Mouse (Mus musculus): Measurements from ENCODE around the gene Rps27l. TPM values are rescaled to one million over a fixed set of nuclear protein-coding genes. Genes with fewer than 3 reads are reported as not detected.

The Rps27l gene
- polyA plus RNA-seq, 1 experiment from 2014 or later, result 818 TPM

DNA sequence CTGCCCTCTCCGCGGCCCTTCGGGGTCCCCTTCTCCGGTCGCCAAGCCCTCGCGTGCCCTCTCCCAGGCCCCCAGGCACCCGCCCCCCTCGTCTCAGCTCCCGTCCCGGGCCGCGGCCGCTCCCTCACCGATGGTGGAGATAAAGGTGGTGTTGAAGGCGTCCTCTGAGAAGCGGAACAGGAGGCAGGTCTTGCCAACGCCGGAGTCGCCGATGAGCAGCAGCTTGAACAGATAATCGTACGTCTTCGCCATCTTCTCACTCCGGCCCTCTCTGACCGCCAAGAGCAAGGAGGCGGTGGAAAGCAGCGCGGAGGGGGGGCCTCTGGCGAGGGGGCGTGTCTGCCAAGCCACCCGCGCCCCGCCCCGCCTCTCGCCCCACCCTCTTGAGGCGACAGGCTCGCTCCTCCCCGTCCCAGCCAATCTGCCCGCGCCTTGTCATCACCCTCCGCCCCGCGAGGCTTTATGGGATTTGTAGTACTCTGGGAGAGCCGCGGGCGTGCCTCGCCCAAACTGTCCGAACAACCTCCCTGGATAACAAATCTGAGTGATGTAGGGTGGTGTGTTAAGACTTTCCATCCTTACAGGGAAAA is 26.4 kb upstream of the Rps27l start, which contains the start of gene Rab8b:
Gene Rab8b, minus strand, starts transcription at position 306 of the 590 bp plus-strand sequence.
- Histone ChIP-seq H3K27ac (ENCODE audit: low read length) (peak within 1 kb of the TSS; percentile 91), H3K4me2 (ENCODE audit: low read depth, low read length) (peak within 1 kb of the TSS; percentile 83), H3K9me3 (ENCODE audit: control insufficient read depth, low read length) (no peaks in the 10 kb centered on the region), H3K4me1 (ENCODE audit: control insufficient read depth, insufficient read depth, low read length) (peaks cover 20% of the 10 kb centered on the region), H3K36me3 (ENCODE audit: control insufficient read depth, insufficient read depth, low read length) (no peaks in the 10 kb centered on the region), H3K9ac (ENCODE audit: low read depth, low read length) (peak within 1 kb of the TSS; percentile 95), H3K27me3 (replicated peaks; ENCODE audit: control insufficient read depth, insufficient read depth, low read length) (no peaks in the 10 kb centered on the region), H3K4me3 (ENCODE audit: low read length) (peak within 1 kb of the TSS; percentile 93)
- WGBS, result under 1% methylated on average over 45 of the region's 49 CpGs
- peak; percentile 99 for ATAC-seq

DNA sequence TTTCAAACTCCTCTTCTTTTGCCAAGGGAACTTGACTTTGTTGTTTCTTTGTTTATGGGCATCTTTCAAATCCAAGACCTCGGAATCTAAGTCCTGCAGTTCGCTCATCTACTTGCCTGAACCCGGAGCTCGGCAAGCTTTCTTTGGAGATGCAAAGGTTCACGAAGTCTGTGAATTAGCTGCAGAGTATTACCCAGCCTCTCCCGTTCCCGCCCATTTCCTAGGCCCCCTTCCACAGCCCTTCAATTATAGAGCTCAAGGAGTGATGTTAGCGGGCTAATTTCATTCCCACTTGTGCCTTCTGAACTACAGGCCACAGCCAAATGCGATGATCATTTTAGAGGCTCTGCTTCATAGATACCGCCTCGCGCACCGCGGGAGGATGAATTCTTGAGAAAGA is 25.9 kb upstream of the Rps27l start:
- H3K27me3 ChIP-seq (replicated peaks; ENCODE audit: control insufficient read depth, insufficient read depth, low read length), result no peaks in the 10 kb centered on the region
- H3K9me3 ChIP-seq (ENCODE audit: control insufficient read depth, low read length), result no peaks in the 10 kb centered on the region
- H3K36me3 ChIP-seq (ENCODE audit: control insufficient read depth, insufficient read depth, low read length), result no peaks in the 10 kb centered on the region
- peak overlapping the region; percentile 93 for H3K4me3 ChIP-seq (ENCODE audit: low read length)
- WGBS, result under 1% methylated on average over 14 of the region's 14 CpGs
- H3K4me2 ChIP-seq (ENCODE audit: low read depth, low read length), result peak overlapping the region; percentile 83
- peak overlapping the region; percentile 74 for H3K27ac ChIP-seq (ENCODE audit: low read length)
- H3K9ac ChIP-seq (ENCODE audit: low read depth, low read length), result peak overlapping the region; percentile 65
- peak; percentile 46 for ATAC-seq
- peaks cover 17% of the 10 kb centered on the region for H3K4me1 ChIP-seq (ENCODE audit: control insufficient read depth, insufficient read depth, low read length)

DNA sequence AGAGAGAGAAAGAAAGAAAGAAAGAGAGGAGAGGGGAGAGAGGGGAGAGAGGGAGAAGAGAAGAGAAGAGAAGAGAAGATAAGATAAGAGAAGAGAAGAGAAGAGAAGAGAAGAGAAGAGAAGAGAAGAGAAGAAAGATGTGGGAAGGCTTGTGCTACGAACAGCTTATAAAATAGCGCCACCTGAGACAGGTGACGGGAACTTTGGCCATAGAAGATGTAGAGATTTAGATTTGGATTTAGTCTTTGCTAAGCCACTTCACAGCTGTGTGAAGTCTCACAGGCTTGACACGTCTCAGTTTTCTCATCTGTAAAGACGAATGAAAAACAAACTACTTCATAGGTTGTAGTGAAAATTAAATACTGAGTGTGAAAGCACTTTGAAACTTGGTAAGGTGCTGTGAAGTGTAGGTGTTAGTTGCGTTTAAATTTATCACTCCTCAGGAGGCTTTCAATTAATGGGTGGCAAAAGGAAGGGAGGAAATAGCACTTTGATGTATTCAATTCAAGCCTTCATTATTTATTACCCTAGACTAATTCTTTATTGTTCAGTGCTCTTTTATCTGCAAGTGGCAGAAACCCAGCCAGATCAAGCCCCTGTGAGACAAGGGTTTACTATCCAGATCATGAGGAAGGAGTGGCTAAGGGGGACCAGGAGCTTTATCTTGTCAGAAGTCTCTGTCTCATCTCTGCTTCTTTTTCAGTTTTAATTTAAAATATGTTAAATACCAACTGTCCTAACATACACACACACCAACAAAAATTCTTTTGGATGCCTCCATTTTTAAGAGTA is 25.2 kb upstream of the Rps27l start:
- no peaks in the 10 kb centered on the region for H3K27me3 ChIP-seq (replicated peaks; ENCODE audit: control insufficient read depth, insufficient read depth, low read length)
- H3K36me3 ChIP-seq (ENCODE audit: control insufficient read depth, insufficient read depth, low read length), result no peaks in the 10 kb centered on the region
- WGBS, result 9% methylated on average over 6 of the region's 6 CpGs
- H3K4me3 ChIP-seq (ENCODE audit: low read length), result no peak overlapping the region; the same call in 1 of the 2 replicates
- no peak for ATAC-seq
- H3K9ac ChIP-seq (ENCODE audit: low read depth, low read length), result no peak overlapping the region
- peak overlapping the region; percentile 83 for H3K4me2 ChIP-seq (ENCODE audit: low read depth, low read length)
- no peak overlapping the region for H3K27ac ChIP-seq (ENCODE audit: low read length)
- no peaks in the 10 kb centered on the region for H3K9me3 ChIP-seq (ENCODE audit: control insufficient read depth, low read length)
- peaks cover 12% of the 10 kb centered on the region for H3K4me1 ChIP-seq (ENCODE audit: control insufficient read depth, insufficient read depth, low read length)

DNA sequence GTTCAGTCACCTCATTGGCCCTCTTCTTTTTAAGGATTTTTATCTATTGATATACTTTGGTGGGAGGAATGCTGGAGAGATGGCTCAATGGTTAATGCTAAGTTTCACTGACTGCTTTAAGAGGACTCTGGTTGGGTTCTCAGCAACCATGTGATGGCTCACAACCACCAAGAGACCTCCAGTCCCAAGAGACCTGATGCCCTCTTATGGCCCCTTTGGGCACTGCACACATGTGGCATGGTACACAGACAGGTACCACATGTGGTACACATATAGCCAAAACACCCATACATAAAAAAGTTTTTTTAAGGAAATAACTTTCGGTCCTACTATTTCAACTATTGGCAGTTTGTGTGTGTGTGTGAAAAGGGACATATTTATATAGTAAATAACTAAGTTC is 23.8 kb upstream of the Rps27l start:
- Histone ChIP-seq H3K9me3 (ENCODE audit: control insufficient read depth, low read length) (no peaks in the 10 kb centered on the region), H3K9ac (ENCODE audit: low read depth, low read length) (no peak overlapping the region), H3K4me2 (ENCODE audit: low read depth, low read length) (no peak overlapping the region), H3K4me1 (ENCODE audit: control insufficient read depth, insufficient read depth, low read length) (peaks cover 5% of the 10 kb centered on the region; the same call in 1 of the 2 replicates), H3K4me3 (ENCODE audit: low read length) (no peak overlapping the region), H3K27me3 (replicated peaks; ENCODE audit: control insufficient read depth, insufficient read depth, low read length) (no peaks in the 10 kb centered on the region), H3K27ac (ENCODE audit: low read length) (no peak overlapping the region), H3K36me3 (ENCODE audit: control insufficient read depth, insufficient read depth, low read length) (no peaks in the 10 kb centered on the region)
- 96% methylated on average over 1 of the region's 1 CpGs for WGBS
- ATAC-seq, result no peak

DNA sequence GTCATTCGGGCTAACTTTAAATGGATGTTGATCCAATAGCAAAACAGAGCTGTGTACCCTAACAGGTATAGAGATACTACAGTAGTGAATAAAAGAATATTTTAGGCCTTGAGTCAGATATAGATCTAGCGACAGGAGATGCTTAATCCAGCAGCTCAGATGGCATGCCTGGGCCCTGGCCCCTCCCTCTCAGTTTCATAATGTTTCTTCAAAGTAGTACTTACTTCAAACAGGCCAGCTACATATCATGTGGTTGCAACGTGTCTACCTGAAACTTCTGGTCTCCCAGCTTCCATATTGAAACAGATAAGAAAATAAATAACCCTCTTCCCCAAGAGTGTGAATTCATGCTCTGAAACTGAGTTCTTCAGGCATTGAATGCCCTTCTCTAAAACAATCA is 20.0 kb upstream of the Rps27l start:
- no peaks in the 10 kb centered on the region for H3K27me3 ChIP-seq (replicated peaks; ENCODE audit: control insufficient read depth, insufficient read depth, low read length)
- no peaks in the 10 kb centered on the region for H3K4me1 ChIP-seq (ENCODE audit: control insufficient read depth, insufficient read depth, low read length)
- no peak overlapping the region for H3K27ac ChIP-seq (ENCODE audit: low read length)
- ATAC-seq, result no peak
- no peak overlapping the region for H3K4me2 ChIP-seq (ENCODE audit: low read depth, low read length)
- WGBS, result 75% methylated on average over 3 of the region's 3 CpGs
- H3K9ac ChIP-seq (ENCODE audit: low read depth, low read length), result no peak overlapping the region
- no peaks in the 10 kb centered on the region for H3K36me3 ChIP-seq (ENCODE audit: control insufficient read depth, insufficient read depth, low read length)
- no peaks in the 10 kb centered on the region for H3K9me3 ChIP-seq (ENCODE audit: control insufficient read depth, low read length)
- no peak overlapping the region for H3K4me3 ChIP-seq (ENCODE audit: low read length)

DNA sequence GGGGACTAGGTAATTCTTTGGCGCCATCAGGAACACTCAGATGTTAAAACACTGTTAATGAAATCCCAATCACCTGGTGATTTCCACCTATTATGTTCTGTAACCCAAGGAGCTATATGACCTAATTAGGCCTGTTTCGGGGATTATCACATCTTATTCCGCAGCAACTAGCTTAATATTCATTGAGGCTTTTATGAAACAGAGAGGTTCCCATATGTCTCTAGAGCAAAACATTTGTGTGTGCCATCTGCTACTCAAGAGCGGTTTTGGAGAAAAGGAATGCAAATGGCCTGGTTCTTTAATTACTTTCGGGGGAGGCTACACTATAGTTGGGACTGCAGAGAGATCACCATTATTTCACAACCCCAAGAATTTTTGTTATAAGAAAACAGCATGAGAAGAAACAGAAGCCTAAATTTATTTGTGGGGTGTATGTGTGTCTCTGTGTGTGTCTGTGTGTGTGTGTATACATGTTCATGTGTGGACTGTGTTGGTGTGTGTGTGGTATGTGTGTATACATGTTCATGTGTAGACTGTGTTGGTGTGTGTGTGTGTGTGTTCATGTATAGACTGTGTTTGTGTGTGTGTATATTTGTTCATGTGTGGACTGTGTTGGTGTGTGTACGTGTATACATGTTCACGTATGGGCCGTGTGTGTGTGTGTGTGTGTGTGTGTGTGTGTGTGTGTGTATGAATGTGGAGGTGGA is 18.0 kb upstream of the Rps27l start:
- Histone ChIP-seq H3K36me3 (ENCODE audit: control insufficient read depth, insufficient read depth, low read length) (no peaks in the 10 kb centered on the region), H3K4me3 (ENCODE audit: low read length) (no peak overlapping the region), H3K9me3 (ENCODE audit: control insufficient read depth, low read length) (no peaks in the 10 kb centered on the region), H3K4me1 (ENCODE audit: control insufficient read depth, insufficient read depth, low read length) (no peaks in the 10 kb centered on the region), H3K9ac (ENCODE audit: low read depth, low read length) (no peak overlapping the region), H3K27ac (ENCODE audit: low read length) (no peak overlapping the region), H3K27me3 (replicated peaks; ENCODE audit: control insufficient read depth, insufficient read depth, low read length) (no peaks in the 10 kb centered on the region), H3K4me2 (ENCODE audit: low read depth, low read length) (no peak overlapping the region)
- 85% methylated on average over 8 of the region's 8 CpGs for WGBS
- ATAC-seq, result no peak

DNA sequence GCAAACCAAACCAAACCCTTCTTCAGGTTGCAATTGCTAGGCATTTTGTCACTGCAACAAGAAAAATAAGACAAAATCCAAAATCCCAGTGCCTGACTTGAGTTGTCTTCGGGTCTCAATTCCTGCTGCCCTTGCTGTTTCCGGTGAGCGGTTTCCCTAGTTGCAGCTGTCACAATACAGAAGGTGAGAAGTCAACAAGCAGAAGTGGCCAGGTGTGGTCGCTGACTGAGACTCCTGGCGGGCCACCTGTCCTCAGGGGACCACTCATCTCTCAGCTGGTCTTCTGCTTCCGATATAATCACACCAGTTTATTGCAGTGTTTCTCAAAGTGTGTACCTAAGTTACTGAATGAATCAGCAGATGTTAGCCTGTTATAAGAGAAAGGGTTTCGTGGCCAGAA is 15.5 kb upstream of the Rps27l start:
- H3K36me3 ChIP-seq (ENCODE audit: control insufficient read depth, insufficient read depth, low read length), result no peaks in the 10 kb centered on the region
- no peak for ATAC-seq
- H3K27me3 ChIP-seq (replicated peaks; ENCODE audit: control insufficient read depth, insufficient read depth, low read length), result no peaks in the 10 kb centered on the region
- WGBS, result 56% methylated on average over 7 of the region's 7 CpGs
- H3K9me3 ChIP-seq (ENCODE audit: control insufficient read depth, low read length), result no peaks in the 10 kb centered on the region
- no peak overlapping the region for H3K4me3 ChIP-seq (ENCODE audit: low read length)
- no peak overlapping the region for H3K27ac ChIP-seq (ENCODE audit: low read length)
- H3K9ac ChIP-seq (ENCODE audit: low read depth, low read length), result no peak overlapping the region
- H3K4me2 ChIP-seq (ENCODE audit: low read depth, low read length), result no peak overlapping the region
- H3K4me1 ChIP-seq (ENCODE audit: control insufficient read depth, insufficient read depth, low read length), result no peaks in the 10 kb centered on the region

DNA sequence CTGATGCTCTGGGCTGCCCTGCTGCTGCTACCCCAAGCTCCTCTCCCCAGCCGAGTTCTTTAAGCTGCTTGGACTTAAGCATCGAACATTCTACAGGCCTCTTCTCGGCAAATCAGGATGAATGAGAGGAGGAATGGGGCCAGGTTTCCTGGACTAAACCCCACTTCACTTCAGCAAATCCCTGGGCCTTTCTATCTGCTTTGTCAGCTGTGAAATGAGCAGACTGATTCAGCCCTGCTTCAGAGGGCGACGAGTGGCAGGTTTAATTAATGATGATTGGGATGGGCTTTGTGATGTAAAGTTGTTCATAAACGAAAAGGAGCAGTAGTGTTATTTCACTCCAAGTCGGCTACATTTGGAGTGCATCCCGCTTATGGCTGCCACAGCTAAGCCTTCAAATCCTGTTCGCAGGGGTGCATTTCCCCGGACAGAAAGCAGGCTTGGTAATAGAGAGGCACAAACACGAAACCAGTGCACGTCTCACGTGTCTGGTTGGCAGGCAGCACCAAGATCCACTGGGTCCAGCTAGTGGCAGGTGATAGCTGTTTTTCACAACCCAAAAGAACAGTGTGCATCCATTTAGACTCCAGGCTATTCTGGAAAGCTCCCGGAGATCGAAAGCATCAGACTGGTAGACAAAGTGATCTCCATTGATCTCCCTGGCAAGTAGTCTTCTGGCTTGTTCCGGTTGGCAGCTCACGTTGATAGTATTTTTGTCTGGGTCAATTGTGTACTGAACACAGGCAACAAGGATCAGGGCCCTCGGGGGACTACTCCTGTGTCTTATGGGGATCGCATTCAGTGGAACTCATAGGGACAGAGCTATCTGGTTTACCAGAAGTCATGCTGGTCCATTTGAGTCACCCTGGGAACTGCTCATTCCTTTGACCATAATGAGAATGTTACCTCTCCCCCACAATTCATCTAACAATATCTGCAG is 11.7 kb upstream of the Rps27l start:
- WGBS, result 65% methylated on average over 19 of the region's 19 CpGs

More for the DNA sequence above, 11.7 kb upstream of the Rps27l start:
- Histone ChIP-seq H3K4me2 (ENCODE audit: low read depth, low read length) (no peak overlapping the region), H3K9ac (ENCODE audit: low read depth, low read length) (no peak overlapping the region), H3K9me3 (ENCODE audit: control insufficient read depth, low read length) (no peaks in the 10 kb centered on the region), H3K27ac (ENCODE audit: low read length) (no peak overlapping the region), H3K4me3 (ENCODE audit: low read length) (no peak overlapping the region), H3K27me3 (replicated peaks; ENCODE audit: control insufficient read depth, insufficient read depth, low read length) (no peaks in the 10 kb centered on the region), H3K36me3 (ENCODE audit: control insufficient read depth, insufficient read depth, low read length) (no peaks in the 10 kb centered on the region), H3K4me1 (ENCODE audit: control insufficient read depth, insufficient read depth, low read length) (no peaks in the 10 kb centered on the region)
- ATAC-seq, result no peak
